ENCODE assay signal across 38 mouse cellular contexts in genomic region chr16:48800906-48801305, GRCm38 (mm10). TPM values are rescaled to one million over a fixed set of nuclear protein-coding genes. Genes with fewer than 3 reads are reported as not detected.
DNase-seq lines count a peak whose midpoint lies in the region; ATAC-seq lines count a peak whose summit lies in the region.
"Had no signal": no experiment of that assay in that cellular context is flagged by ENCODE, and none has a peak within 500 bp of the region (broad histone marks: within the 10 kb centered on the region; RNA-seq: fewer than 3 reads in every experiment).

No protein-coding gene starts in this region.

- H3K4me2 ChIP-seq in kidney, embryonic 14.5 days (replicated peaks; ENCODE audit: low read depth, low read length), result no peak overlapping the region
- H3K4me2 ChIP-seq: embryonic facial prominence, embryonic 15.5 days; forebrain, embryonic 12.5 days; liver, embryonic 12.5 days; midbrain, embryonic 13.5 days had no signal

- peak; percentile 70 for ATAC-seq in megakaryocyte, adult 5-6 weeks (ENCODE audit: poor library complexity, severe bottlenecking)
- no peak for ATAC-seq in kidney, embryonic 14.5 days (ENCODE audit: low FRiP score, low TSS enrichment)
- no peak for ATAC-seq in monocyte, adult 5-6 weeks (replicated peaks; ENCODE audit: insufficient number of reproducible peaks, low FRiP score, low TSS enrichment, poor library complexity, severe bottlenecking)
- ATAC-seq: hindbrain, embryonic 16.5 days; liver, embryonic 12.5 days; liver, postnatal 0 days; midbrain, embryonic 13.5 days had no signal

- H3K4me1 ChIP-seq in kidney, embryonic 14.5 days (ENCODE audit: control insufficient read depth, insufficient read depth, low read length), result no peaks in the 10 kb centered on the region
- H3K4me1 ChIP-seq: embryonic facial prominence, embryonic 10.5 days; embryonic facial prominence, embryonic 15.5 days; forebrain, embryonic 12.5 days; liver, embryonic 12.5 days; midbrain, embryonic 13.5 days had no signal

- H3K27ac ChIP-seq in kidney, embryonic 14.5 days (ENCODE audit: low read depth, low read length), result no peak overlapping the region
- H3K27ac ChIP-seq: embryonic facial prominence, embryonic 10.5 days; embryonic facial prominence, embryonic 15.5 days; forebrain, embryonic 12.5 days; gastrocnemius, adult 2 months; kidney, postnatal 0 days; liver, embryonic 12.5 days; midbrain, embryonic 13.5 days; stomach, postnatal 0 days had no signal

- no peaks in the 10 kb centered on the region for H3K9me3 ChIP-seq in kidney, embryonic 14.5 days (ENCODE audit: control insufficient read depth, low read length)
- H3K9me3 ChIP-seq: embryonic facial prominence, embryonic 10.5 days; embryonic facial prominence, embryonic 15.5 days; forebrain, embryonic 12.5 days; liver, embryonic 12.5 days; midbrain, embryonic 13.5 days had no signal

- WGBS in kidney, embryonic 14.5 days, result 89% methylated on average over 2 of the region's 2 CpGs

- no peak overlapping the region for H3K9ac ChIP-seq in kidney, embryonic 14.5 days (ENCODE audit: low read depth, low read length)
- H3K9ac ChIP-seq: embryonic facial prominence, embryonic 15.5 days; forebrain, embryonic 12.5 days; liver, embryonic 12.5 days; liver, postnatal 0 days; midbrain, embryonic 13.5 days had no signal

- H3K27me3 ChIP-seq in kidney, embryonic 14.5 days (ENCODE audit: control insufficient read depth, insufficient read depth, low read length), result no peaks in the 10 kb centered on the region
- H3K27me3 ChIP-seq: CH12.LX; embryonic facial prominence, embryonic 15.5 days; forebrain, embryonic 12.5 days; liver, embryonic 12.5 days; midbrain, embryonic 13.5 days had no signal

- H3K4me3 ChIP-seq in kidney, embryonic 14.5 days (ENCODE audit: low read length), result no peak overlapping the region
- H3K4me3 ChIP-seq: embryonic facial prominence, embryonic 10.5 days; embryonic facial prominence, embryonic 15.5 days; forebrain, embryonic 12.5 days; gastrocnemius, adult 2 months; liver, embryonic 12.5 days; midbrain, embryonic 13.5 days had no signal

- H3K36me3 ChIP-seq in kidney, embryonic 14.5 days (ENCODE audit: control insufficient read depth, insufficient read depth, low read length), result no peaks in the 10 kb centered on the region
- H3K36me3 ChIP-seq: embryonic facial prominence, embryonic 10.5 days; embryonic facial prominence, embryonic 15.5 days; forebrain, embryonic 12.5 days; liver, embryonic 12.5 days; midbrain, embryonic 13.5 days had no signal

- peak; percentile 52 for DNase-seq in 416B (ENCODE audit: low read depth)
- DNase-seq in T-cell, adult 2 months (ENCODE audit: low spot score), result peak; percentile 47
- peak; percentile 32 for DNase-seq in thymus, postnatal 25 days
- DNase-seq in ovary, postnatal 14 days (ENCODE audit: low spot score), result no peak
- DNase-seq: adrenal gland, postnatal 14 days; cerebellum, adult 11-12 months; cerebellum, postnatal 10 days; gastrocnemius, adult 2 months; heart, postnatal 14 days; kidney, adult 18-20 months; kidney, postnatal 4 days; layer of hippocampus, postnatal 36 days; left cerebral cortex, postnatal 4 days; liver, postnatal 0 days; lung, postnatal 36 days; right cerebral cortex, postnatal 4 days had no signal

RNA-seq across cellular contexts. Expression of gene Retnlb, which starts 15.8 kb away (rescaled TPM):
- not detected in 2 replicates for total RNA-seq in megakaryocyte, adult 5-6 weeks (2015)
- total RNA-seq in megakaryocyte, adult 5-6 weeks (2017), result not detected in 2 replicates
- polyA plus RNA-seq in kidney, embryonic 14.5 days (2014; fragmentation: Nextera tagmentation; extraction: Ambion mirVana), result not detected in 2 replicates
- not detected in 3 replicates for total RNA-seq in monocyte, adult 5-6 weeks (2017)
- total RNA-seq: adrenal gland, postnatal 14 days; CH12.LX; ES-E14; gastrocnemius, adult 2 months; gastrocnemius, postnatal 4 days; heart, postnatal 14 days; layer of hippocampus, adult 8-10 months; layer of hippocampus, postnatal 36 days; left cerebral cortex, postnatal 4 days; megakaryocyte-erythroid progenitor cell, adult 5-6 weeks had no signal
- polyA plus RNA-seq: embryonic facial prominence, embryonic 10.5 days; embryonic facial prominence, embryonic 15.5 days; forebrain, embryonic 12.5 days; heart, embryonic 14.5 days; hindbrain, embryonic 11.5 days; hindbrain, embryonic 16.5 days; intestine, embryonic 14.5 days; kidney, postnatal 0 days; limb, embryonic 14.5 days; liver, embryonic 12.5 days; liver, postnatal 0 days; midbrain, embryonic 13.5 days; neural tube, embryonic 11.5 days; spleen, adult 2 months; stomach, postnatal 0 days had no signal

RNA-seq across cellular contexts. Expression of gene Trat1, which starts 29.1 kb away (rescaled TPM):
- 0.14 and 0.27 TPM in 2 replicates for total RNA-seq in megakaryocyte, adult 5-6 weeks (2015)
- 0.26 TPM in 1 of 2 replicates, not detected in the other for total RNA-seq in megakaryocyte, adult 5-6 weeks (2017)
- not detected in 2 replicates for polyA plus RNA-seq in kidney, embryonic 14.5 days (2014; fragmentation: Nextera tagmentation; extraction: Ambion mirVana)
- 0.32 to 0.95 TPM (median 0.49 TPM) in 3 replicates for total RNA-seq in monocyte, adult 5-6 weeks (2017)
- total RNA-seq: adrenal gland, postnatal 14 days; CH12.LX; ES-E14; gastrocnemius, adult 2 months; gastrocnemius, postnatal 4 days had no signal
- polyA plus RNA-seq: embryonic facial prominence, embryonic 10.5 days; embryonic facial prominence, embryonic 15.5 days; heart, embryonic 14.5 days; hindbrain, embryonic 11.5 days; intestine, embryonic 14.5 days; kidney, postnatal 0 days; liver, embryonic 12.5 days; liver, postnatal 0 days; neural tube, embryonic 11.5 days; stomach, postnatal 0 days had no signal

RNA-seq across cellular contexts. Expression of gene Retnla, which starts 41.4 kb away (rescaled TPM):
- total RNA-seq in megakaryocyte, adult 5-6 weeks (2015), result 0.82 TPM in 1 of 2 replicates, not detected in the other
- total RNA-seq in megakaryocyte, adult 5-6 weeks (2017), result not detected in 2 replicates
- not detected in 2 replicates for polyA plus RNA-seq in kidney, embryonic 14.5 days (2014; fragmentation: Nextera tagmentation; extraction: Ambion mirVana)
- total RNA-seq in monocyte, adult 5-6 weeks (2017), result 1.3 to 4.8 TPM in 2 of 3 replicates, not detected in the other
- total RNA-seq: CH12.LX; ES-E14; gastrocnemius, postnatal 4 days; layer of hippocampus, adult 8-10 months; layer of hippocampus, postnatal 36 days; left cerebral cortex, postnatal 4 days; megakaryocyte-erythroid progenitor cell, adult 5-6 weeks had no signal
- polyA plus RNA-seq: embryonic facial prominence, embryonic 10.5 days; embryonic facial prominence, embryonic 15.5 days; forebrain, embryonic 12.5 days; heart, embryonic 14.5 days; hindbrain, embryonic 11.5 days; hindbrain, embryonic 16.5 days; intestine, embryonic 14.5 days; kidney, postnatal 0 days; limb, embryonic 14.5 days; liver, embryonic 12.5 days; liver, postnatal 0 days; midbrain, embryonic 13.5 days; neural tube, embryonic 11.5 days; stomach, postnatal 0 days had no signal
